Mouse (Mus musculus): ENCODE measurements around the gene Acsm2.
"Not testable (repeated sequence)": the region's sequence is repeated elsewhere in the genome, so short reads cannot be mapped to it uniquely, and the experiment has no call there.

Gene Acsm2

DNA sequence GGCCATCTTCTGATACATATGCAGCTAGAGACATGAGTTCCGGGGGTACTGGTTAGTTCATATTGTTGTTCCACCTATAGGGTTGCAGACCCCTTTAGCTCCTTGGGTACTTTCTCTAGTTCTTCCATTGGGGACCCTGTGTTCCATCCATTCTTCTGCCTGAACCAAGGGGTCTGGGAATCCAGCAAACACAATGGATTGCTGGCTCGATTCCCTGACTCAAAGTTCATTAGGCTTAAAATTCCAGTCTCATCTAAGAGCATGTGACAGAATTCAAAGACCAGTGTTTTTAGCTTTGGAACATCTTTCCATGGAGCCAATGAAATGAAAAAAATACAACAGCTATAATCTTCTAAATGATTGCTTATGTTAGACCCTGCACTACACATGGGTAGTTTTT is 8.3 kb downstream of the Acsm2 start:
- not testable (repeated sequence) for DNase-seq (ENCODE audit: low read depth)

DNA sequence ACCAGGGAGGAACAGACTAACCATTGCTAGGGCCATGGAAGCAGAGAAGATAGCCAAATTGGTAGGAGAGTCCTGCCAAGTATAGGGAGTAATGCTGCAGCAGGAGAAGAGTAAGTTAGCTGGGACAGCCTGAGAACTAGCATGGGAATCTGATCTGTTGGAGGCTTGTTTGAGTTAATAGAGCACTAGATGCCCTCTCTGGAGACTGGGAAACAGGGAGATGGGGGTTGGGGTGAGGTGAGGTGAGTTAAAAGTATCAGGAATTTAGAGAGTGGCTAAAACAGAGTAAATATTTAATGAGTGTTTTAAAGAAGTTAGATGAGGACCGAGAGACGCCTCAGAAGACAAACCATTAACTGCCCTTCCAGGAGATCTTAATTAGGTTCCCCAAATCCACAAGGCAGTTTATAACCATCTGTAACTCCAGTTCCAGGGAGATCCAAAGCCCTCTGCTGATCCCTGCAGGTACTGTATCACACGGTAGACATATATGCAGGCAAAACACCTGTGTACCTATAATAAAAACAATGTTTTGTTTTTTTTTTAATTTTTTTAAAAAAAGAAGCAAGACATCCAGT is 40.5 kb downstream of the Acsm2 start:
- DNase-seq (ENCODE audit: low read depth), result no peak

- DNase-seq (ENCODE audit: low read depth), result no peak
These were observed 41.2 kb downstream of the Acsm2 start for GRCm38 (mm10) chr7:119595306-119595705.

- DNase-seq (ENCODE audit: low read depth), result no peak
These were observed 42.4 kb downstream of the Acsm2 start for GRCm38 (mm10) chr7:119596536-119596935.

DNA sequence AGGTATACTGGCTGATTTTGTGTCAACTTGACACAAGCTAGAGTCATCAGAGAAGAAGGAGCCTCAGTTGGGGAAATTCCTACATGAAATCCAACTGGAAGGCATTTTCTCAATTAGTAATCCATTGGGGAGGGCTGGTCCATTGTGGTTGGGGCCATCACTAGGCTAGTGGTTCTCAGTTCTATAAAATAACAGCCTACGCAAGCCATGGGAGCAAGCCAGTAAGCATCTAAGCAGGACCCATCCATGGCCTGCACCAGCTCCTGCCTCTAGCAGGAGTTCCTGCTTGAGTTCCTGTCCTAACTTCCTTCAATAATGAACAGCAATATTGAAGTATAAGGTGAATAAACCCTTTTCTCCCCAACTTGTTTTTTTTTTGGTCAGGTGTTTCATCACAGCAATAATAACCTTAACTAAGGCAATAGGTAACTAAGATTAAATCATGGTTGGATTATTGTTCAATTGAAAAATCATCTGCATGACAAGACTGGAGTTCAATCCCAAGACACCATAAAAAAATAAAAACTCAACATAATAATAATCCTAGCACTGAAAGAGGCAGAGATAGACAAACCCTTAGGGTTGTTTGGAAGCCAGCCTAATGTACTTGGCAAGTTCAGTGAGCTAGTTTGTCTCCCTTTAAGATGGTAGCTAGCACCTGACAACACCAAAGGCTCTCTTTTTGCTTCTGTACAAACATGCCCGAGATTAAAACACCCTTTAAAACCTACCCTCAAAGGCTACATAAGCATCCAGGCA is 47.2 kb downstream of the Acsm2 start:
- DNase-seq (ENCODE audit: low read depth), result no peak

DNA sequence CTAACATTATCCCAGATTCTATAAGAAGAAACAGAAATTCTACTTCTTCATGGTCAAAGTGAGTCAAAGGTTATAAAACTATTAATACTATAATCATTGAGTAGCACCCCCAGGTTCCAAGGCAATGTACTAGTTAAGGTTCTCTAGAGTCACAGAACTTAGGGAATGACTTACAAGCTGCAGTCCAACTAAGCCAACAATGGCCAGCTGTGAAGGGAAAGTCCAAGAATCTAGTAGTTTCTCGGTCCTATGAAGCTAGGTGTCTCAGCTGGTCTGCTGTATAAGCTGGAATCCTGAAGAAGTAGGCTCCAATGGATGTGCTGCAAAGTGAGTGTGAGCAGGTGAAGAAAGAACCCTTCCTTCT is 47.8 kb downstream of the Acsm2 start:
- no peak for DNase-seq (ENCODE audit: low read depth)

- no peak for DNase-seq (ENCODE audit: low read depth)
These were observed 50.9 kb downstream of the Acsm2 start for GRCm38 (mm10) chr7:119604903-119605483.

DNA sequence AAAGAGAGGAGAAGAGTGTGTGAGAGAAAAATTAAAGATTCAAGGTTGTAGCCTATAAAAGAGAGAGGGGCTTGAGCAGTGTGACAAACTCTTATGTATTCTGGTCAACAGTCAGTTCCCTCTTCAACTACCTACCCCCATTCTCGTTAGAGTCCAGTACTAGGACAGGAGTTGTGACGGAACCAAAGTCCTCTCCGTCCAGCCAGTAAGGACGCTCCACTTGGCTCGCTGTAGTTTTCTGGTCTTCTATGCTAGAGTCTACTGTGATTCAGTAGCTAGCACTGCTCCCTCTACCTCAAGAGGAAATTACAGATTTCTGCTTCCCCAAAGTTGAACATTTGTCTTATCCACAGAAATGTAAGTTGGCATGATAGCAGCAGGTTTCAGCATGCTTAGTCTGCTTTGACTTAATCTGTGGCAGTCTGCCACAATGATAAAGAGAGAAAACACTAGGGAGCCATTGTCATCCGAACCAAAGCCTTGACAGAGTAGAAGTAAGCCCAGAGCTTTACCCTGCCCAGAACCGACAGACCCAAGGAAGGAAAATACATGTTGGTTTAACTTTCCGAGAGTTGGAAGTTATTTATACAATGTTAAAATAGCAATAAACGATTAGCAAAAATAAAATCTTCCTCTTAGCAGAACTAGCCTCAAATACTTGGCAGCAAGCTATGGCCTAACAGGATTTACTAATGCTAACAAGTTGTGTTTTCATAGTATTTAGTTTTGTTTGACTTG is 52.0 kb downstream of the Acsm2 start:
- no peak for DNase-seq (ENCODE audit: low read depth)

- DNase-seq (ENCODE audit: low read depth), result no peak
These were observed 52.5 kb downstream of the Acsm2 start, which contains the start of gene Acsm1 for GRCm38 (mm10) chr7:119606664-119607076. Gene Acsm1, plus strand, starts transcription at chr7:119607026.

GRCm38 (mm10) chr7:119607796-119608515 is 53.8 kb downstream of the Acsm2 start:
- no peak for DNase-seq (ENCODE audit: low read depth)

DNA sequence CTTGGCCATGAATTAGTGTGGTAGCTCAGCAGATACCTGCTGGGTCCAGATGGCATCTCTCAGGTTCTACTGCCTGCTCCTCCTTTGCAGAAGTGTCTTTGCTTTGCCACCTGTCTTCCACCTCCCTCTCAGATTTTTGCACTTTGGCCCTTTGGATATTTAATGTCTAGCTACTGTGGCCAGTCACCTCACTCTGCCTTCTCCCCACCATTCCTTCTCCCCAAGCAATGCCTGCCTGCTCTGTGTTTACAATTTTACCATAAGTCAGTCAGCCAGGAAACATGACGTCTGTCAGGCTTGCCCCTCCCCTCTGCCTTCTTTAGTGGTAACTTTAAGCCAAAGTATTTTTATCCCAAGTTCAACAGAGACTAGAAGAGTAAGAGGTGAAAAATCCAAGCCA is 62.4 kb downstream of the Acsm2 start:
- no peak for DNase-seq (ENCODE audit: low read depth)

- DNase-seq (ENCODE audit: low read depth), result no peak
These were observed 63.5 kb downstream of the Acsm2 start for GRCm38 (mm10) chr7:119617593-119617992.

DNA sequence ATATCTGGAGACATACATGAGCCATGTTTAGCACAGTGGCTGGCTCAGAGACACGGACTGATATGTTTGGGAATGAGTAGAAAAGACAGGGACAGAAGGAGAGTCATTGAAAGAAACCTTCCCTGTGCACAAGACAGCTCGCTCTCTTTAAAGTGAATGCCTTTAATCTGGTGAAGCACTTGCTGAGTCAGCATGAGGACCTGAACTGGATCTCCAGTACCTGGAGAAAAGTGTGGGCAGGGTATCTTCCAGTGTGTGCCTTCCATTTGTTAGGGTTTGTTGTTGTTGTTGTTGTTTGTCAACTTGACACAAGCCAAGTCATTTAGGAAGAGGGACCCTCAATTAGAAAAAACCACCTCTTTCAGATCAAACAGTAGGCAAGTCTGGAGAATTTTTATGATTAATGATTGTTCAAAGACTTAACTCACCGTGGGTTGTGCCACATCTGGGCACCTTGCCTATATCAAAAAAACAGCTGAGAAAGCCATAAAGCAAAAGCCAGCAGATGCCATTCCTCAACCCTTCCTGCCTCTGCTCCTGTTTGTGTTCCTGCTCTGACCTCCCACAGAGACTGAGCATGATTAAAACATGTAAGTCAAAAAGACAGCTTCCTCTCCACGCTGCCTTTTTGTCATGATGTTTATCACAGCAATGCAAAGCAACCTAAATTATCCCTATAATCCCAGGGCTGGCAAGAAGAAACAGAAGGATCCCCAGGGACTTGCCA is 64.2 kb downstream of the Acsm2 start:
- DNase-seq (ENCODE audit: low read depth), result no peak

GRCm38 (mm10) chr7:119620157-119620556 is 66.0 kb downstream of the Acsm2 start:
- no peak for DNase-seq (ENCODE audit: low read depth)

- no peak for DNase-seq (ENCODE audit: low read depth)
These were observed 84.6 kb downstream of the Acsm2 start for GRCm38 (mm10) chr7:119638773-119639172.

DNA sequence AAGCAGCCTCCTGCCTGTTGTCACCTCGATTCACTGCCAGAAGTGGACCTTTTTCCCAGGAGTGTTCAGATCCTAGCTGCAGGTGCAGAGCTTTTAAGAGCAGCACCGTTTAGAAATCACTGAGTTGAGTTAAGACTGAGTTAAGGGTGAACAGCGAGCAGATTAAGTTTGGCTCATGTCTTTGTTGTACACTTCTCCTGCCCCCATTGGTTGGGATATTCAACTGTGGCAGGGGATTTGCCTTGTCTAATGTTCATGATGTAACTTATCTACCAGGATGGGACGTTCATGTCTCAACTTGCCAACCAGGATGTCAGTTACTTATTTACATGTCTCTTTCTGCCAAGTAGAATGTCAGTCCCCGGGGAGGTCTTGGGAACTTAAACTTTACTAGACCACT is 88.2 kb downstream of the Acsm2 start:
- DNase-seq (ENCODE audit: low read depth), result no peak

Measured in c-Kit-positive CD71-positive TER-119-negative erythroid progenitor cells, embryonic 14.5 days (primary cell).